Mouse (Mus musculus): ENCODE results near the gene Slc25a24. TPM values are rescaled to one million over a fixed set of nuclear protein-coding genes. Genes with fewer than 3 reads are reported as not detected.

Gene Slc25a24
- polyA plus RNA-seq, 1 experiment from 2014 or later = 4.3 TPM

GRCm38 (mm10) chr3:109157481-109157880 lies 34.5 kb downstream of the Slc25a24 start:
- no peak overlapping the region for H3K9ac ChIP-seq (replicated peaks; ENCODE audit: low read depth, low read length)
- H3K4me2 ChIP-seq (ENCODE audit: low read length) = no peak overlapping the region
- 0 out of 2 replicates have a peak, but pooled peaks cover 3% of the 10 kb centered on the region for H3K4me1 ChIP-seq (replicated peaks; ENCODE audit: control insufficient read depth, insufficient read depth, low read length)
- no peaks in the 10 kb centered on the region for H3K27me3 ChIP-seq (replicated peaks; ENCODE audit: control insufficient read depth, insufficient read depth, low read length)
- no peaks in the 10 kb centered on the region for H3K9me3 ChIP-seq (ENCODE audit: control insufficient read depth, low read length)
- H3K27ac ChIP-seq (ENCODE audit: low read length) = no peak overlapping the region
- WGBS = 89% methylated on average over 3 of the region's 3 CpGs
- H3K36me3 ChIP-seq (ENCODE audit: control insufficient read depth, insufficient read depth) = no peaks in the 10 kb centered on the region
- no peak for ATAC-seq
- H3K4me3 ChIP-seq (replicated peaks; ENCODE audit: low read length) = no peak overlapping the region

DNA sequence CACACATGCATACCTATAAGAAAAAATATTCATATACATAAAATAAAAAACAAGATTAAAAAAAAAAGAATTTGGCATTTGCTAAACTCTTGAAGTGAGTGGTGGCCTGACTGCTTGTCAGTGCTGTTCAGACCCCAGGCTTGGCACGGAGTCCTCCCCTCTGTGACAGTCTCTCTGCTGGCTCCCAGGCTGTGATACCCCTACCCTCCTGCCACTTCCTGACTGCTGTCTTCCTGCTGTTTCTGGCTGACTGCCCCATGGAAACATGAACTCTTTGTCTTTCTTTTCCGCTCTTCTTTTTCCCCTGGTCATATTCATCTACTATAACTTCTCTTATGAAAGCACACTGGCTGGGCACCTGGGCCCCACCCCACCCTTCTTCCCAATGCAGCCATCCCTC lies 41.1 kb downstream of the Slc25a24 start:
- Histone ChIP-seq H3K9me3 (ENCODE audit: control insufficient read depth, low read length) (no peaks in the 10 kb centered on the region), H3K27ac (ENCODE audit: low read length) (no peak overlapping the region), H3K4me1 (replicated peaks; ENCODE audit: control insufficient read depth, insufficient read depth, low read length) (no peaks in the 10 kb centered on the region), H3K4me2 (ENCODE audit: low read length) (no peak overlapping the region), H3K4me3 (replicated peaks; ENCODE audit: low read length) (no peak overlapping the region), H3K27me3 (replicated peaks; ENCODE audit: control insufficient read depth, insufficient read depth, low read length) (no peaks in the 10 kb centered on the region), H3K36me3 (ENCODE audit: control insufficient read depth, insufficient read depth) (no peaks in the 10 kb centered on the region), H3K9ac (replicated peaks; ENCODE audit: low read depth, low read length) (no peak overlapping the region)
- ATAC-seq = no peak
- 76% methylated on average over 2 of the region's 2 CpGs for WGBS

DNA sequence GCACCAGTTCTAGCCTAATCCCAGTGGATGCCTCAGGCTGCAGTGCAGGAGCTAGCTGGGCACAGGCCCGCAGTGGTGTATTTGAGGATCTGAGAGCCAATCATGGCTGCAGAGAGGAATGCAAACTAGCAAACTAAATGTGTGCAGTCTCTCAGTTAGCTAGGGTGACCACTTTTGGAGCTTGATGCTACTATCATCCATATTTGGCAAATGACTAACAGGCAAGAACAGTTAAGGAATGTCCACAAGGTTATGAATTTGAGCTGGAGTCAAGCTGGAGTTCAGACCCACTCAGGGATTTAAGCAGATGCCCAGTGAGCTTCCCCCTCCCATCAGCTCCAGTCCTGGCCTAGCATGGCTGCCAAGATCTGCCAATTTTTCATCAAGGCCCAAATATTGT lies 41.7 kb downstream of the Slc25a24 start:
- no peaks in the 10 kb centered on the region for H3K27me3 ChIP-seq (replicated peaks; ENCODE audit: control insufficient read depth, insufficient read depth, low read length)
- WGBS = 96% methylated on average over 1 of the region's 1 CpGs
- no peaks in the 10 kb centered on the region for H3K9me3 ChIP-seq (ENCODE audit: control insufficient read depth, low read length)
- H3K4me2 ChIP-seq (ENCODE audit: low read length) = no peak overlapping the region
- no peak overlapping the region for H3K4me3 ChIP-seq (replicated peaks; ENCODE audit: low read length)
- no peak overlapping the region for H3K27ac ChIP-seq (ENCODE audit: low read length)
- no peaks in the 10 kb centered on the region for H3K4me1 ChIP-seq (replicated peaks; ENCODE audit: control insufficient read depth, insufficient read depth, low read length)
- no peak for ATAC-seq
- H3K36me3 ChIP-seq (ENCODE audit: control insufficient read depth, insufficient read depth) = no peaks in the 10 kb centered on the region
- H3K9ac ChIP-seq (replicated peaks; ENCODE audit: low read depth, low read length) = no peak overlapping the region

- Histone ChIP-seq H3K36me3 (ENCODE audit: control insufficient read depth, insufficient read depth) (no peaks in the 10 kb centered on the region), H3K27me3 (replicated peaks; ENCODE audit: control insufficient read depth, insufficient read depth, low read length) (no peaks in the 10 kb centered on the region), H3K4me1 (replicated peaks; ENCODE audit: control insufficient read depth, insufficient read depth, low read length) (no peaks in the 10 kb centered on the region), H3K9me3 (ENCODE audit: control insufficient read depth, low read length) (no peaks in the 10 kb centered on the region), H3K4me3 (replicated peaks; ENCODE audit: low read length) (no peak overlapping the region), H3K27ac (ENCODE audit: low read length) (no peak overlapping the region), H3K9ac (replicated peaks; ENCODE audit: low read depth, low read length) (no peak overlapping the region), H3K4me2 (ENCODE audit: low read length) (no peak overlapping the region)
- WGBS = 88% methylated on average over 8 of the region's 8 CpGs
- ATAC-seq = no peak
Measured at GRCm38 (mm10) chr3:109165214-109165829, 42.4 kb downstream of the Slc25a24 start.

GRCm38 (mm10) chr3:109169121-109169520 lies 46.2 kb downstream of the Slc25a24 start:
- Histone ChIP-seq H3K9ac (replicated peaks; ENCODE audit: low read depth, low read length) (no peak overlapping the region), H3K36me3 (ENCODE audit: control insufficient read depth, insufficient read depth) (no peaks in the 10 kb centered on the region), H3K4me3 (replicated peaks; ENCODE audit: low read length) (no peak overlapping the region), H3K4me1 (replicated peaks; ENCODE audit: control insufficient read depth, insufficient read depth, low read length) (no peaks in the 10 kb centered on the region; the same call in 1 of the 2 replicates), H3K27ac (ENCODE audit: low read length) (no peak overlapping the region), H3K4me2 (ENCODE audit: low read length) (no peak overlapping the region), H3K9me3 (ENCODE audit: control insufficient read depth, low read length) (no peaks in the 10 kb centered on the region), H3K27me3 (replicated peaks; ENCODE audit: control insufficient read depth, insufficient read depth, low read length) (no peaks in the 10 kb centered on the region)
- 90% methylated on average over 2 of the region's 2 CpGs for WGBS
- ATAC-seq = no peak

DNA sequence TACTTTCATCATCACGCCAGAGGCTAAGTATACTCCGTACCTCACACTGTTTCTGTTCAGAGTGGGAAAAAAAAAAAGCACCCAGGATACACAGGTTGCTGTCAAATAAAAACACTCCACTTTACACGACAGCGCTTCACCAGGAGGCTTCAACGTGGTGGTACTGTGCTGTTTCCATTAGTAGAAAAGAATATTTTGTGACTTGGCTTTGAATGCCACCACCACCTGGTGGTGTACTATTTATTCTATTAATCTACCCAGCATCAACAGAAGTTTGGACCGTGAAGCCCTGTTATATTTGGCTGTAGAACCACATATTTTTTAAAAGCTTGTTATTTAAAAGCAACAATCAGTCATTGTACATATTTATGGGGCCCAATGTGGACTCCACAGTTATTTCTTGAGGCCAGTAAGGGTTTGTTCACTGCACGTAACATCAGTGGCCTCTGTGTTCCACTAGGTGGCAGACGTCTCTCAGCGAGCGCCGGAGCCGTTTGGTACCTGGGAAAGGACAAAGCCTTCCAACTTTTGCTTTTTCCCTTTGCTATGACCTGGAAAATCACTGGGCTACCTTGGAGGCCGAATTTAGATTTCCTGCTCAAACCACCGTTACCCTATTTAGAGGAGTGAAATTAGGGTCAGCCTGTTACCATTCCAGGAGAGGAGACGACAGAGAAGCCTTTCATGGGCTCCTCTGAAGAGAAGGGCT lies 48.3 kb downstream of the Slc25a24 start:
- no peaks in the 10 kb centered on the region for H3K9me3 ChIP-seq (ENCODE audit: control insufficient read depth, low read length)
- WGBS = 24% methylated on average over 15 of the region's 15 CpGs
- H3K9ac ChIP-seq (replicated peaks; ENCODE audit: low read depth, low read length) = 0 out of 2 replicates have a peak overlapping the region, but pooled peaks have one; percentile 31
- ATAC-seq = peak; percentile 92
- no peak overlapping the region for H3K4me3 ChIP-seq (replicated peaks; ENCODE audit: low read length)
- H3K36me3 ChIP-seq (ENCODE audit: control insufficient read depth, insufficient read depth) = no peaks in the 10 kb centered on the region
- no peaks in the 10 kb centered on the region; the same call in 1 of the 2 replicates for H3K4me1 ChIP-seq (replicated peaks; ENCODE audit: control insufficient read depth, insufficient read depth, low read length)
- H3K27ac ChIP-seq (ENCODE audit: low read length) = no peak overlapping the region
- H3K4me2 ChIP-seq (ENCODE audit: low read length) = peak overlapping the region; percentile 35
- no peaks in the 10 kb centered on the region for H3K27me3 ChIP-seq (replicated peaks; ENCODE audit: control insufficient read depth, insufficient read depth, low read length)

DNA sequence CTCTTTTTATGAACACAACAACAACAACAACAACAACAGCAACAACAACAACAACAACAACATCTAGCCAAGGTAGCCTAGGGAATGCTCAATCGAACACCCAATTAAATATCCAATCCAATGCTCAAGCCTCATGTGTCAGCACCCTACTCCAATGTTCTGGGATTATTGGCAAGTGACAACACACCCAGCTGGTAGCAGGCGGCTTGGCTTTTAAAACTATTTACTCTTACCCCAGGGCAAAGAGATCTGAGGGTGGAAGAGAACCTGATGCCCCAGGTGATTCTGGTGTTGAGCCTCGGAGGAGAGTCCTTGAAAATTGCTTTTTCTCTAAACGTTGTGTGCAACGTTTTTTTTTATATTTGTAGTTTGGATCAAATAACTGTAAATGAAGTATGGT lies 51.4 kb downstream of the Slc25a24 start:
- no peaks in the 10 kb centered on the region for H3K36me3 ChIP-seq (ENCODE audit: control insufficient read depth, insufficient read depth)
- no peak overlapping the region for H3K4me2 ChIP-seq (ENCODE audit: low read length)
- no peaks in the 10 kb centered on the region for H3K27me3 ChIP-seq (replicated peaks; ENCODE audit: control insufficient read depth, insufficient read depth, low read length)
- peaks cover 5% of the 10 kb centered on the region for H3K4me1 ChIP-seq (replicated peaks; ENCODE audit: control insufficient read depth, insufficient read depth, low read length)
- no peak for ATAC-seq
- H3K4me3 ChIP-seq (replicated peaks; ENCODE audit: low read length) = no peak overlapping the region
- H3K9me3 ChIP-seq (ENCODE audit: control insufficient read depth, low read length) = no peaks in the 10 kb centered on the region
- no peak overlapping the region for H3K27ac ChIP-seq (ENCODE audit: low read length)
- H3K9ac ChIP-seq (replicated peaks; ENCODE audit: low read depth, low read length) = no peak overlapping the region
- 82% methylated on average over 5 of the region's 5 CpGs for WGBS

- H3K4me3 ChIP-seq (replicated peaks; ENCODE audit: low read length) = no peak overlapping the region
- H3K4me1 ChIP-seq (replicated peaks; ENCODE audit: control insufficient read depth, insufficient read depth, low read length) = peaks cover 5% of the 10 kb centered on the region; the same call in 1 of the 2 replicates
- no peaks in the 10 kb centered on the region for H3K36me3 ChIP-seq (ENCODE audit: control insufficient read depth, insufficient read depth)
- 35% methylated on average over 6 of the region's 6 CpGs for WGBS
- H3K4me2 ChIP-seq (ENCODE audit: low read length) = no peak overlapping the region
- H3K9me3 ChIP-seq (ENCODE audit: control insufficient read depth, low read length) = no peaks in the 10 kb centered on the region
- H3K27me3 ChIP-seq (replicated peaks; ENCODE audit: control insufficient read depth, insufficient read depth, low read length) = no peaks in the 10 kb centered on the region
- ATAC-seq = peak; percentile 56
- no peak overlapping the region for H3K9ac ChIP-seq (replicated peaks; ENCODE audit: low read depth, low read length)
- H3K27ac ChIP-seq (ENCODE audit: low read length) = no peak overlapping the region
Measured at GRCm38 (mm10) chr3:109178705-109179104, 55.8 kb downstream of the Slc25a24 start.

DNA sequence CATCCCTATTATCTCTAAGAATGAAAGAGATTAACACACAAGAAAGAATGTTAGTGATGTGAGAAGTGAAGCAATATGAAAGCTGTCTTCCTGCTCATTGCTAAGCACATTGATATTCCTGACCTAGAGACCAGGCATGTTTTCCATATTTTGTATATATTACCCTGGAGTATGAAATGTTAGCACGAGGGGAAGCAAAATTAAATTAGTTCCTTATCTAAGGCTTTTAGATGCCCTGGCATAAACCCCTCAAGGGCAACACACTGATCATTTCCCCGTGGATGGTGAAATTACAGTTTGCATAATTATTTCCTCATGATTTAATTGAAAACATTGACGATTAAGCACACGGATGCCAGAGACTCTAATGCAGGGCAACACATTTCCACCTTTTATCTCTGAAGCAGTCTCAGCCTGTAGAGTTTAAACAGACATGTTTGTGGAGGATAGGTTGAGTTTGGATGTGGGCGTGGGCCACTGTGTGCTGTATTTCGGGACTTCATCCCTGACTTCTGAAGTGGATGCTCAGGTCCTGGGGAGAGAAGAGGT lies 56.7 kb downstream of the Slc25a24 start:
- peaks cover 5% of the 10 kb centered on the region; the same call in 1 of the 2 replicates for H3K4me1 ChIP-seq (replicated peaks; ENCODE audit: control insufficient read depth, insufficient read depth, low read length)
- no peak for ATAC-seq
- no peaks in the 10 kb centered on the region for H3K27me3 ChIP-seq (replicated peaks; ENCODE audit: control insufficient read depth, insufficient read depth, low read length)
- WGBS = 63% methylated on average over 6 of the region's 6 CpGs
- no peak overlapping the region for H3K4me2 ChIP-seq (ENCODE audit: low read length)
- no peaks in the 10 kb centered on the region for H3K9me3 ChIP-seq (ENCODE audit: control insufficient read depth, low read length)
- no peak overlapping the region for H3K27ac ChIP-seq (ENCODE audit: low read length)
- H3K9ac ChIP-seq (replicated peaks; ENCODE audit: low read depth, low read length) = no peak overlapping the region
- no peaks in the 10 kb centered on the region for H3K36me3 ChIP-seq (ENCODE audit: control insufficient read depth, insufficient read depth)
- H3K4me3 ChIP-seq (replicated peaks; ENCODE audit: low read length) = no peak overlapping the region

All from forebrain, embryonic 16.5 days (tissue).